Mouse (Mus musculus) layer of hippocampus, adult 8-10 months (tissue): ENCODE measurements at regions not wholly inside any gene's neighbourhood (a gene's known extent, or its start where the extent isn't known, plus 50 kb on each side); places are given as distances from the start of the nearest gene placed in this dataset.

Experiments
- DNase-seq, 2 experiments: peaks; one replicate each; pipeline ENCODE4 v3.0.0; 2022; ENCODE audit warnings: low spot score in 2 of 2

DNA sequence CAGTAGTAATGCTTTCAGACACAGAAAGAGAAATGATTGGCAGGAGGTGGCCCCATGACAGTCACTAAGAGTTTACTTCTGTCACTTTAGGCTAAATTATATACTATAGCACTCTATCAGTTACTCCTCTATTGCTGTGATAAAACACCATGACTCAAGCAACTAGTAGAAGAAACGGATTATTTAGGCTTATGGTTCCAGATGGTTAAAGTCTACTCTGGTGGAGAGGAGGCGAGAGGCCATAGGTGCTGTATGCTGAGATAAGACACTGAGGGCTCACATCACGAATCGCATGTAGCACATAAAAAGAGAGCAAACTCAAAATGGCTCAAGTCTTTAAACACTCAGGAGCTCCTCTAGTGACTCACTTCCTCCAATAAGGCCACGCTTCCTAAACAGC is 522.6 kb downstream of the Tshz3 start:
- DNase-seq, result no peak

DNA sequence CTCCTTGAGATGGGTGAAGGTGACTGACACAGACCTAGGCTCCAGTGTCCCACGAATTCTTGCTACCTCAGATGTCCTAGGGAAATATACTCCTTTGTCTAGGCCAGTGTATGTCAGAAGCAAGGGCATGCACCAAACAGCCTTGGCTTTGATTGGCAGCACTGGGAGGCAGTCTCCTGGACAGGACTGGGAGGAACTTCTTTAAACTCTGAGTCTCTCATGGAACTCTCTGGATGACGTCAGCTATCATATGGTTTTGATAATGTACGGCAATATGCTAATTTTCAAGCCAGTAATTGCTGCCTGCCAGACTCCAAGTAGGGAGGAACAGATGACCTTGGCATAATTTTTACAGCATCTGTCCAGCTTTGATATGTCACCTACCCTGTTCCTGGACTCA is 528.5 kb downstream of the Tshz3 start:
- no peak for DNase-seq

DNA sequence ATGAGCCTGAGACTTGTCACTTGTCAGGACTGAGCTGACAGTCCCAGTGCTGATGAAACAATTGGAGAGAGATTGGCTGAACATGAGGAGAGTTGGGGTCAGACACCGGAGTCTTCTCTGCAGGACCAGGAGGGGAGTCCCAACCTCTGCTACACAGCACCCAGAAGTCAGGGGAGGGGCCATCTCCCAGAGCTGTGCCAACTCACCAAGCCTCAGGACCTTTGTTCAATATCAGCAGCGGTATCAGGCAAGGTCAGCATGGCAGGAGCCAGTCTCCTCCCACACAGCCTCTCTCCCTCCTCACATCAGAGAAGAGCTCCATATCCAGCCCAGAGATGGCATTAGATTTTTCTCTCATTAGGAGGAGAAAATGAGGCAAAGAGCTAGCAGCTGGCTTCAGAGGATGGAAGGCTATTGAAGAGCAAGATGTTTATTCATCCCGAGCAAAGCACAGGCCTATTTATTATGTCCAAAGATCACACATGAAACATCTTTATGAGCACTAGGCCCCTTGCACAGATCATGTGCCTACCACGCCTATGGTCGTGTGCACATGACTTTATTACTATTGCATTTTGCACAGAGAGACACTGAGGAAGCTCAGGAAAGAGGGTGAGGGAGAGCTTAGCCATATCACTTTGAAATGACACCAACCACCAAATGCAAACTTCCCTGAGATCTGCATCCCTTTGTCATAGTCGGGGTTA is 532.9 kb downstream of the Tshz3 start:
- no peak for DNase-seq

DNA sequence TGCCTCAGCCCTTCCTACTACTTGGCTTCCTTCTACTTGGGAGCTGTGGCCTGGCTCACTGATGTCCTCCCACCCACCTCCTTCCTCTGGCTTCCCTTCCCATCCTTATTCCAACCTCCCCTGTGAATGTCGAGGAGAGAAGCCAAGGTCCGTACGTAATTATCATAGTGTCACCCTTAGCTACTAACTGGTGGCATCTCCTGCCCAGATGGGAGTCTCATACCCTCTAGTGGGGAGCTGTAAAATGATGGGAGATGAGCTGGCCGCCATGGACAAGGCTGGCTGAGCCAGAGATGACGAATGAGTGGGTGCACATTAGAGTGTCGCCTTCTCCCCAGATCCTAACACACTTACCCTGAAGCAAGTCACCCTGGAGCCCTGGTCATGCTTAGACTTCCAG is 532.6 kb downstream of the Zfp536 start:
- no peak for DNase-seq

DNA sequence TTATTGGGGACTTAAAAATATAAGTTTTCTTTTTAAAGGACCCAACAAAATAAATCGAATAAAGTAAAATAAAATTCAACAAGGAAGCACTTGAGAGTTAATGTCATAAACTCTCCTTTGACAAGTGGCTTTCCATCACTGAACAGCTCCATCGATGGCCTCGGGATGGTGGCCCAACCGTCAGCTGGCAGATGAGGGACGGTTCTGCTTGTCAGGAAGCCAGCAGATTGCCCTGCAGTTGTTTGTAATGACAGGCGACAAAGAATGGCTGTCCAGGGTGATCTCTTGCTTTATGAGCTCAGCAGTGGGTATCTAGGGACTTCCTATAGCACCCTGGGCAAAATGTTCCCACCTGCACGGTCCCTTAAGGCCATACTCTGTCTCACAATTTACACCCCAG is 531.7 kb downstream of the Zfp536 start:
- DNase-seq, result no peak

DNA sequence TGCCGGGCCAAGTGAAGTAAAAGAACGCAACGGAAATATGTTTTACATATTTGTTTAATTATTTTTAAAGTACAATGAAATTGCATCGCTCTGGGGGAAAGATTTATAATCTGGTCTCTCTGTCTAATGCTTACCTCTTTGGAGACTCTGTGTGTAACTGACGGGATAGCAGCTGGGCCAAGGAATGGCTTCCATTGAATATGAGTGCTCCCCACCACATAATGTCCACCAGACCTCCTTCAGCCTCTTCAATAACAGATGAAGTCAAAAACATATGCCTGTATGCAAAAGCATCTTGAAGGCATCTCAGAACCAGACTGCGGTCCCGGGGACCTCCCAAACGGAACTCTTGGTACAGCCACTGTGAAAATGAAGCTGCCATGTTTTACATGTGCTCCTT is 531.0 kb downstream of the Zfp536 start:
- DNase-seq, result no peak

DNA sequence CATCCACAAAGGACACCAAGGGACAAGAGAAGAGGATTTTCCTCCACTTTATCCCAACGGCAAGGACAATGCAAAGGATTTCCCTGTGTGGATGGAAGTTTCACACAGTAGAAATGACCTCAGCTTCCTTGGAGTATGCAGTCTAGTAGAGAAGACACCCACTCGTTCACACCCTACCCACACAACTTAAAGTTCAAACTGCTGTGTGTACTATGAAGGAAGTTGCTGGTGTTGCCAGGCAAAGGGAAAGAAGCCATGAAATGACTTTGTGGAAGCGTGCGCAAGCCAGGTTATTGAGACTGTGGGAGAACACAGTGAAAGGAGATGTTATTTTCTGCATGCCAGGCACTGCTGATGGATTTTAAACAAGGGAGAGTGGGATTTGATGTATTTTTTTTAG is 527.3 kb downstream of the Zfp536 start:
- DNase-seq, result peak in 1 of 2 experiments; percentile 15

DNA sequence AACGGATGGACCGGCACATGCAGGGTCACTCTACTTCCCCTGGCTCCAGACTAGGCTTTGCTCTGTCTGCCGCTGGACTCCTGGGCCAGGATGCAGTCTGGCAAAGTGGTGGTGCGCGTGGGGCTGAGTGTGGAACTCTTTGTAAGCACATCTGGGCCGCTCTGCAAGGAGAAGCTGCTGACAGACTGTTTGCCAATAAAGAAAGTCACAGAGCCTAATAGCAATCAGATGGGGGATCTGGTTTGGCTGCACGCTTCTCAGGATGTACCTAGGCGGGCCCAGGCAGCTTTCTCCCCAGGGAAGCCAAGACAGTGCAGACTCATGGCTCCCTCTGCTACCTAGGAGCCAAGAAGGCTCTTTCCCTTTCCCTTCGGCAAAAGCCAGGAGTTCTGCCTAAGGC is 519.0 kb downstream of the Zfp536 start:
- no peak for DNase-seq

DNA sequence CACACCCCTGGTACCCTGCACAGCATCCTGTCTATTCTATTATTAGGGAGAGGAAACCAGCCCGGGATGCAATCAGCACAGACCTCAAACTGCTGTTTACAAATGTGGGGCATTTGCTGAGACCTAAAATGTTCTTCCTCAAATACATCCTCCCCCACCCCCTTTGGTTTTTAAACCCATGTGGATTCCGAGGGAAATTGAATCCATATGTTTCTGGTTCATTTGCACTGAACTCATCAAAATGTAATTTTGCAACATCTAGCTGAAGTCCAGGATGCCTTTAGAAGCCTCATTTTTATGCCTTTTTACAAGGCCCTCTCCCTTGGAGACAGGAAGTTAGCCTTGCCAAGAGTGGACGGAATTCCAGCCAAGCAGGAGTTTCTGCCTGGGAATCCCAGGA is 517.6 kb downstream of the Zfp536 start:
- no peak for DNase-seq

DNA sequence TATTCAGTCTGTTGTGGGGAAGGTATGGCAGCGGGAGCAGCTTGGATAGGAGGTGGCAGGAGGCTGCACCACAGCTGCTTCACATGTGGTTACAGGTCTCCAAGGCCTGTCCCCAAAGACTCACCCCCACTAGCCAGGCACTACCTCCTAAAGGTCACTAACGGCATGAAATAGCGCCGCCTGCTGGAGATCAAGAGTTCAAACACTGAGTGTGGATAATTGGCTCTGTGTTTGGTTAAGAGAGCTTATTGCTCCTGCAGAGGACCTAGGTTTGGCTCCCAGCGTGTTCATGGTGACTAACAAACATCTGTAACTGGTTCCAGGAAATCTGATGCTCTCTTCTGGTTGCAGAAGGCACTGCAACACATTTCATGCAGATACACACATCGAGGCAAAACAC is 514.1 kb downstream of the Zfp536 start:
- no peak for DNase-seq

DNA sequence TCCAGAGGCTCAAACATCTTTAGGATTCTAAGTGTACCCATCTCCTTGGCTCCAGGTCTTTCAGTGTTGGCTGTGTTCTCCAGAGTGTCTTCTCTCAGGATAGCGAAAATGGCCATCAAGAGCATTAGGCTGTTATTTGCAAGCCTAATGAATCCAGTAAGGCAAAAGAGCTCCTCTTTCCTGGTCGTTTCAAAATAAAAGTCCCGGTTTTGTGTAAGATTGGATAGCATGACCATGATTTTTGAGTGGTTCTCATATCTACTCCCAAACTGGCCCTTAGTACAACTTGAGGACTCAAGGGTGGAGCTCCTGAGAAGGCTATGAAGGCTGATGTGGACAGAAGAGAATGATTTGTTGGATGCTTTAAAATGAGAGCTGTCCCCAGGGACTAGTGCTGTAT is 510.6 kb downstream of the Zfp536 start:
- DNase-seq, result no peak

DNA sequence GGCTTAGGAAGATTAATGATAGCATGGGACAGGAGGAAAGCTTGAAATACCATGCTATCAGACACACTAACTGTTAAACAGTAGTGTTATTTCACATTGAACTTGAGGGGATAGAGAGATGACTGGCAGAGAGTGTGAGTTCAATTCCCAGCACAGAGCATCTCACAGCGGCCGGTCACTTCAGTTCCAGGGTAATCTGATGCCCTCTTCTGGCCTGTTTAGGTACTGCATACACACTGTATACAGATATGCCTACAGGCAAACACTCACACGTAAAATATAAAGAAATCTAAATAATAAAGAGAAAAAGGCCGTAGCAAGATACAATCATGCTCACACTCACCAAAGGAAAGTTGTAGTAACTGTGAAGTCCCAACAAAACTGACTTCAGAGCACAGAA is 506.0 kb downstream of the Zfp536 start:
- no peak for DNase-seq

DNA sequence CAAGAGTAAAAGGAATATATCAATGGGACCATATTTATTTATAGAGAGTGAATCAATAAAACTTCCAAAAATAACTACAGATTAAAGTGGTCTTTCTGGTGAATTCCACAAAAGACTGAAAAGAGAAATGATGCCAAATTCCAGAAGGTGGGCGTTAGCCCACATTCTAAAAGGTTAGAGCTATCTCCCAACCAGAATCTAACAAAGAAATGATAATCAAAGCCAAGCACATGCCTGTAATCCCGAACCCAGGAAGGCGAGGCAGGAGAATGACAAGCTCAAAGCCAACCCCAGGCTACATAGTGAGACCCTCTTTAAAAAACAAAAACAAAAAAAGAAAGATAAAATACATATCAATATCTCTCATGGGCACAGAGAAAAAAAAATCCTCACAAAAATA is 502.6 kb downstream of the Zfp536 start:
- no peak for DNase-seq

DNA sequence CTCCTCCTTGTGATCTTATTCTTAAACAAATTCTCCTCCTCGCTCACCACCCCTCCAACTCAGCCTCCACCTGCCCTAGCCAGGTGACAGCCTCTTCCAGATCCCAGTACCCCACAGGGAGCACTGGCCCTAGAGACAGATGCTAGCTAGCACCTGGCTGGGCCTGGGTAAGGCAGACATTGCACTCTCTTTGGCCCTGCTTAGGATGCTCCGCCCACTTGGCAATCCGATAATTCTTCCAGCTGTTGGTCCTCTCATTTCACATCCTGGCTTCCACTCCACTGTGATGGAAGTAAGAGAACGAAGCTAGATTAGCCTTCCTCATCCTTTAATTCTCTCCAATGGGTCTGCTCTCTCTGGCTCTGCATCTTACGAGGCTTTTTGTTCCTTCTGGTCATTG is 483.4 kb downstream of the Zfp536 start:
- no peak for DNase-seq

DNA sequence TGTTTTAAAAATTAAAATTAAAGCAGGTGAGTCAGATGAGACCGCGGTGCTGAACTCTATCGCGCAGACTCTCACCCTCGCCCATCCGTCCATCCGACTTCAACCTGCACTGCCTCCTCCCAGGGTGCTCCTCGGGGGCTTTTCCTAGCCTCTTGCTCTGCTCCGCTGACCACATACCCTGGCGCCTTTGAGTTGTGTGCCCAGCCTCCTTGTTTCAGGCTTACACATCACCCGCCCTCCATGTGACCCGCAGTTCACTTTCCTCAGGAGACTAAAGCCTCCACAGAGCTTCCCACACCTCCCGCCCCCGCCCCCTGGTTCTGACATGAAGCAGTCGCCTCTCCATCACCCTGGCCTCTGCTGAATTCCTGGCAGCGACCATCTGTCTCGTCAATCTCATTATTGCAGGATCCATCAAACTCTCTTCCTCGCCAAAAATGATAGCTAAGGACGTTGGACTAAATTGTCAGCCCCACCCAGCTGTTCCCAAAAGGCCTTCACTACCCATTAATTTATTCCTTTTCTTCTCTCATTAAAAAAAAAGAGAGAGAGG is 482.9 kb downstream of the Zfp536 start:
- DNase-seq, result no peak

DNA sequence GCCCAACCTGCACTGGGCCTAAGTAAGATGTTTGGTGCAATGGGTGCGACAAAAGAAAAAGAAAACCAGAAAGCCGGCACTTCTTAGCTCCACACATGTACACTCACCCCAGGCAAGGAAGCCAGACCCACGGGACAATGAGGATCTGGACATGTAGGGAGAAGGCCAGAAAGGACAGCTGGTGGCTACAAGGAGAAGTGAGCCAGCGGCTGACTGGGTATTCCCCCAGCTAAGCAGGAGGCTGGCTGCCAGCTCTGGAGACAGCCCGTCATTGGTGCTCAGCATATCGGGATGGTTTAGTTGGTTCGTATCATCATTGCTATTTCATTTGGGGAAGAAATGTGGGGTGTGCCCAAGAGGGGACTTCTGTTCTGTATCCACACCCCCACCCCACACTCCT is 481.7 kb downstream of the Zfp536 start:
- DNase-seq, result no peak

DNA sequence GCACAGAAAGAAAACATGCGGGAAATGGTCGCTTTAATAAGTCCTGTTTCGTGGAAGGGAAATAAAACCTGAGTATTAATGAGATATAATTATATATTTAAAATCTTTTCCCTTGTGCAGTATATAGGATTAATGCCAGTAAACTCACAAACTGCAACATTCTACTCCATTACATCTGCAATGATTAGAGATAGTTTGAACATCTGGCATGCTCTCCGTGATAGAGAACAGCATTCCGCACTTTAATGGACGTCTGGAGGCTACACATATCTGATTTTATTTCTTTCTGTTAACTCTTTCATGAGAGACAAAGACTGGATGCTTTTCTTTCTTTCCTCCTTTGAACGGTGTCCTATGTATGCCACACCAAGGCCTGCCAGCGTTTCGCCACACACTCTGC is 480.9 kb downstream of the Zfp536 start:
- DNase-seq, result no peak

DNA sequence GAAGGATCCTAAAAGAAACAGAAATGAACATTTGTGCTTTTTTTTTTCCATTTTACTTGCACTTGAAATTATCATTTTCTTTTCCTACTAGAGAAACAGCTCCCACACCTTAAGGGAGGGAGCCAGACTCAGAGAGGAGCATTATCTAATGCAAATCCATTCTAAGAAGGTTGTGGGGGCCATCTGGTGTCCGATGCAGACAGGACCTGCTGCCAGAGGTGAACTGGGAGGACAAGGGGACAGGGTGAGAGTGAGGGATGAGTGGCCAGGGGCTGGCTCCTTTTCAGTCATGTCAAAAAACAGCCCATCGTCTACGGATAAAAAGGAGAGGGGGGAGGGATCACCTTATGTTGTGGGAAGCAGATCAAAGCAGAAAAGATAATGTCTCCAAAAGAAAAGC is 474.6 kb downstream of the Zfp536 start:
- DNase-seq, result no peak

DNA sequence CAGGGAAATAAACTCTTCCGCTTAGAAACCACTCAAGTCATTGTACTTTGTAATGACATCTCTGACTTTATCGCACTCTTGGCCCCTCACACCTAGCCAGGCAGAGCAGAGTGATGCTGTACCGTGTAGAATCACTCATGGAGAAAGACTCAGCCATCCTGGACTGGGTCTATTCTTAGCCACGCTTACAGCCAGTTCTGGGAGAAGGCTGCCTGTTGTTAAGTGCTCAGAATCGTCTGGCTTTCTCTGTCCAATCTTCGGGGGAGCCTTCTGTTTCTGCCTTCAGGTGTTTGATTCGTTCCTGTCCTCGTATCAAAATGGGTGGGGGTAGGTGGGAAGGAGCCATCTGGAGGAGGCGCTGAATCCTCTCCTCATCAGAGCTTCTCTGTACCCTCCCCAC is 468.0 kb downstream of the Zfp536 start:
- peak in 1 of 2 experiments; percentile 9 for DNase-seq

DNA sequence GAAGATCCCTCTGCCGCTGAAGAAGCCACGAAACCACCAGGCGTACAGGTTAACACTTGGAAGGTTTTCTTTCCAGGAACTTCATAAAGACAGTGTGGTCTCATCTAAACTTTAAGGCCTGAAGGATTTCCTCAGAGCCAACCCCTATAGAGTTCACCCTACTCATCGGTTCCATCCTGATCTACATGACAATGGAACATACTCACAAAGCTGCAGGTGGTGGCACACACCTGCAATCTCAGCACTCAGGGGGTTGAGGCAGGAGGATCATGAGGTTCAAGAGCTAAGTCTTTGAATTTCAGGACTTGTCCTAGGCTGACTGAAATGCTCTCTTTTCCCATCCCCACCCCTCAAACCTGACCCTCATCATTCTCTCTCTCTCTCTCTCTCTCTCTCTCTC is 466.2 kb downstream of the Zfp536 start:
- no peak for DNase-seq

DNA sequence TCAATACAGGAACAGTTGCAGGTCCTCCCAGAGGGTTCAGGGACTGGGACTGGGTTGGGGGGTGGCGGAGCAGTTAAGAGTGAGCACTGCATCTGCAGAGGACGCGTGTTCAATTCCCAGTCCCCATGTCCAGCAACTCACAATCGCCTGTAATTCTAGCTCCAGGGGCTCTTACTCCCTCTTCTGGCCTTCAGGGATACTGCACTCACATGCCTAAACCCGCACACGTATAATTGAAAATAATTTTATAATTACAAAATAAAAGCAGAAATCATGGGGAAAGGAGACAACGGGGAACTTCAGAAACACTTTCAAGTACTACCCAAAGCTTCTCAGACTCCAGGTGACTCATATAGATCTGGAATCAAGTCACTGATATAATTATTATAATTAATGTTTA is 448.8 kb downstream of the Zfp536 start:
- no peak for DNase-seq

DNA sequence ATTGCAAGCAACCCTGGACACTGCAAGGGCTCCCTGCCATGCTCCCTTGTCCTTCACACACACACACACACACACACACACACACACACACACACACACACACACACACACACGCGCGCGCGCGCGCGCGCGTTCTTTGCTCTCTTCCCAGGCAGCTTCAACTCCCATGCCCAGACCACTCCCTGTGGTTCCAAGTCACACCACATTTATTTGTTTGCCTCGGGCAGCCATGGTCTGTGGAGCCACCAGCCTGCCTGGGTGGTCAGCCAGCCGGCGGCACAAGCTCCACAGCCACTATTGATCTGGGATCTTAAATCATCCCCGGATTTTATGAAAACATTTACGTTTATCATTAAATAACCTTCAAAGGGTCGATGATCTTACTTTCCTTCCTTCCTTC is 440.0 kb downstream of the Zfp536 start:
- DNase-seq, result no peak

DNA sequence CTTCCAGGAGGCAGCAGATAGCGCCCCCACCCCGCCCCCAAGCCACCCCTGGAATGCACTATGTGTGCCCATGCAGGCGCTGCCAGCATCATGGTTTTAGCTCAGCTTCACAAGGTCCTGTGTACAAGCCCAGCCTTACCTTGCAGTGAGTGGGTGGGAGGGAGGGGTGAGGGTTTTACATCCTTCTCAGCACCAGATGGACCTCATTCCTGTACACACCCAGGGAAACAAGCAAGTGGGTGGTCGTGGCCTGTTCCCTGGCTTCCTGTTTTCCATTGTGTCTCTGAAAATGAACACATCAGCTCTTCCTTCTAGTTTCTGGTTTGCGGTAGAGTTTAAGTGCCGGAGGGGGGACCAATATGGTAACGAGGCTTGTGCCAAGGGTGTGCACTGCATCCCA is 438.2 kb downstream of the Zfp536 start:
- DNase-seq, result no peak
